Mouse (Mus musculus) embryonic fibroblast, embryonic 13.5 days (primary cell): ENCODE data around the gene Cxcl3.

Source experiments
- CTCF ChIP-seq: IDR thresholded peaks from 2 replicates; pipeline ENCODE4 v1.5.1; 2011; ENCODE audit warnings: mild to moderate bottlenecking, control low read depth, low read length, moderate library complexity, borderline replicate concordance; ENCODE audit not compliant: insufficient read depth
- POLR2A ChIP-seq: IDR thresholded peaks from 2 replicates; pipeline ENCODE4 v1.6.1; 2011; ENCODE audit warnings: low read depth, mild to moderate bottlenecking, control low read depth, low read length, moderate library complexity

- TF ChIP-seq POLR2A (no peak), CTCF (no peak)
Measured at GRCm38 (mm10) chr5:90775562-90775961, 10.3 kb upstream of the Cxcl3 start.
